Mouse (Mus musculus): Measurements from ENCODE around the gene Gan.

Gene Gan

DNA sequence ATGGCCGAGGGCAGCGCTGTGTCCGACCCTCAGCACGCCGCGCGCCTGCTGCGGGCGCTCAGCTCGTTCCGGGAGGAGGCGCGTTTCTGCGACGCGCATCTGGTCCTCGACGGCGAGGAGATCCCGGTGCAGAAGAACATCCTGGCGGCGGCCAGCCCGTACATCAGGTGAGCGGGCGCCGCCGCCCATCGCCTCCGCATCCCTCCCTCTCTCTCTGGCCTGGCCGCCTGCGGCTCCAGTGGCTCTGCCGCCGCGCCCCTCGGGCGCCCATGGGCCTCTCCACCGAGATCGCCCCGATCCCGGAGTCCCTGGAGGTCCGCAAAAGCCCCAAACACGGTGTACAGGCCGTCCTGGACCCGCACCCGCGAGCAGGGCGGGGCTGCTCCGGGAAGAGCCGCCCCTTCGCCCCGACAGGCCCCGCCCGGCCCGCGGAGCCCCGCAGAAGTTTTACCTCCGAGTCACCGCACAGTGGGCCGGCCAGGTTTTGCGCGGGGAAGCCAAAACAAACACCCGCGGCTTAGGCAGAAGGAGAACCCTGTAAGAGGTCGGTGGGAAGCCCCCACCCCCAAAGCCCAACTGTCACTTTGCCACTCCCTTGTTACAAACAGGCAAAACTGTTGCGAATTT is at the start of gene Gan:
Gene Gan, plus strand, starts transcription at position 1 of the 627 bp plus-strand sequence.
- no peak for DNase-seq (ENCODE audit: low spot score)

DNA sequence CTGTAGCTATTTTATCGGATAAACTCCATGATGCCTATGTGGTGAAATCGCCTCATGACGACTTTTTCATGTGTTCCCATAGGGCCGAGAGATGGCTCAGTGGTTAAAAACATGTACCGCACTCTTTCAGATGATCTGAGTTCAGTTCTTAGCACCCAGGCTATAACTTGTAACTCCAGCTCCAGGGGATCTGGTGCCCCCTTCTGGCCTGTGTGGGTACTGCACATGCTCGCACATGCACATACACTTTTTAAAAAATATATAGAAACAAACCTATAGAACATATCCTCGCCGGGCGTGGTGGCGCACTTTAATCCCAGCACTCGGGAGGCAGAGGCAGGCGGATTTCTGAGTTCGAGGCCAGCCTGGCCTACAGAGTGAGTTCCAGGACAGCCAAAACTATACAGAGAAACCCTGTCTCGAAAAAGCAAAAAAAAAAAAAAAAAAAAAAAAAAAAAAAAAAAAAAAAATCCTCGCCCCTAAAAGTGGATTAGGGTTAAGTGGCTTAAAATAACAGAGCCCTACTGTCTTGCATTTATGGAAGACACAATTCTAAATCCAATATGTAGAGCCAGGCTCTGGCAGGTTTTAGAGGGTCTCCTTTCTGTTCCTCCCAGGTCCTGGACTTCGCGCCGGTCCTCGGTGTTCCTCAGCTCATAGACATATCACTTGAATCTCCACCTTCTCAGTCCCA is 48.8 kb upstream of the Gan start:
- DNase-seq (ENCODE audit: low spot score) = no peak

DNA sequence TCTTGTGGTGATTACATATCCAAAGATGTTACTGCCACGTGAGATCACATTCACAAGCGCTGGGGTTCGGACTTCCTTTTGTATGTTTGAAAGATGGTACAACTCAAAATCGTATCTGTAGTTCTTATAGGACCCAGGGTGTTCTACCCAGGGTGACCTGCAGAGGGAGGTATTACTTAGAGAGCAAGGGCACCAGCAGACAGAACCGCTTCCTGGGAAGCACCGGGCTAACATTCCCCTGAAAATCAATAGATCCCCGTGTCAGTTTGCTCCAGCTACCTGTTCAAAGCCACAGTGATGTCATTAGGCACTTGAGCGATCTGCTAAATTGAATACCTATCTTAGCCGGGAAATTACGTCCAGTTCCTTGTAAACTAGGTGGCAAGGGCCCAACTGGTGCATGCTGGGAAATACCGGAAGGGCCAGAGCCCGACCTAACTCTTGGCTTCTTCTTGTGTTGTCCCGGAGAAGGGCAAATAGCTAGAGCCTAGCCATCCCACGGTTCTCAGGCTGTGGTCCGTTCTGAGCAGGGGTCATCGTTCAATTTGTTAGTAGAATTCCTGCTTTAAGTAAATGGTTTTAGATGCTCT is 48.0 kb upstream of the Gan start:
- no peak for DNase-seq (ENCODE audit: low spot score)

DNA sequence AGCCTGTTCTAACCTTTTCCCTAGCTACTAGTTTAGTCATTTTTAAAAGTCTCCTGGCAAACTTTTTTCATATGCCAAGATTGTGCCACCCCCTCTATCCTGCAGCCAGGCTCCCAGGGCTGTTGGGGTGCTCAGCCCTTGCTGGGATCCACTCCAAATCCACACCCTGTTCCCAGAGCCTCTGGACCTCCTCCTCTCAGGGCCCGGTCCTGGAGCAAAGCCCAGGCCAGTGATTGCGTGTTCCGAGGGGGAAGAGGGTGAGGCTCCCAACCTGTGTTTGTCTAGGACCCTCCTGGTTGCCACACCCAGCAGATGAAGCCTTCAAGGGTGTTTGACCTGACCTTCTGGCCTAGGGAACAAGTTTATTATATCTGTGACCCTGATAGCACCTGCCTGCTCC is 46.3 kb upstream of the Gan start:
- DNase-seq (ENCODE audit: low spot score) = no peak

DNA sequence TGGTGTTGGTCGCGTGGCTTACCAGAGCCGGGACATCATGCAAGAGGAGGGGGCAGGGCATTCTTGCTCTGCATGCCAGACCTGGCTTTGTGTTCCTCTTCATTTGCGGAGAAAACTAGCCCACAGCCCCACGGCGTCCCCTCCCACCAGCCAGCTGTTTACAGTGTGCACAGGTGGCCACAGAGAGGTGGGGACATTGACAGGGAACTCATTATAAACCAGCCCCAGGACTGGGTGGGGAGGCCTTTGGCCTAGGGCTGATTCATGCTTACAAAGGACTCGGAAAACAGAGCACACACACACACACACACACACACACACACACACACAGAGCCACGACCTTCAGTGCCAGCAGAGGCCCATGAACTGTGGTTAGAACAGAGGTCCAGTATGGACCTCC is 45.7 kb upstream of the Gan start:
- DNase-seq (ENCODE audit: low spot score) = no peak

DNA sequence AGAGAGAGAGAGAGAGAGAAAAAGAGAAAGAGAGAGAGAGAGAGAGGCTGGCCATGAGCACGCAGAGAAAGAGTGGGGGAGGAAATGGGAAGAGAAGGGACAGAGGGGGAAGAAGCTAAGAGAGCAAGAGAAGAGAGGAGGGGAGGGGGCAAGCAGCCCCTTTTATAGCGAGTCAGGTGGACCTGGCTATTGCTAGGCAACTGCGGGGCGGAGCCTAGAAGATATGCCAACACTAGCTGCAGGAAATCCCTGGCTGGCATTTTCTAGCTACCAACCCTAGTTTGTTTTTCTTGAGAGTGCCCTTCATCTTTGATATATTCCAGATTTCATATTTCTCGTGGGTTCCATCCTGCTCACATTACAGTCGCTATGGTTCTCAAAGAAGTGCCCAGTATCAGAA is 42.8 kb upstream of the Gan start:
- no peak for DNase-seq (ENCODE audit: low spot score)

DNA sequence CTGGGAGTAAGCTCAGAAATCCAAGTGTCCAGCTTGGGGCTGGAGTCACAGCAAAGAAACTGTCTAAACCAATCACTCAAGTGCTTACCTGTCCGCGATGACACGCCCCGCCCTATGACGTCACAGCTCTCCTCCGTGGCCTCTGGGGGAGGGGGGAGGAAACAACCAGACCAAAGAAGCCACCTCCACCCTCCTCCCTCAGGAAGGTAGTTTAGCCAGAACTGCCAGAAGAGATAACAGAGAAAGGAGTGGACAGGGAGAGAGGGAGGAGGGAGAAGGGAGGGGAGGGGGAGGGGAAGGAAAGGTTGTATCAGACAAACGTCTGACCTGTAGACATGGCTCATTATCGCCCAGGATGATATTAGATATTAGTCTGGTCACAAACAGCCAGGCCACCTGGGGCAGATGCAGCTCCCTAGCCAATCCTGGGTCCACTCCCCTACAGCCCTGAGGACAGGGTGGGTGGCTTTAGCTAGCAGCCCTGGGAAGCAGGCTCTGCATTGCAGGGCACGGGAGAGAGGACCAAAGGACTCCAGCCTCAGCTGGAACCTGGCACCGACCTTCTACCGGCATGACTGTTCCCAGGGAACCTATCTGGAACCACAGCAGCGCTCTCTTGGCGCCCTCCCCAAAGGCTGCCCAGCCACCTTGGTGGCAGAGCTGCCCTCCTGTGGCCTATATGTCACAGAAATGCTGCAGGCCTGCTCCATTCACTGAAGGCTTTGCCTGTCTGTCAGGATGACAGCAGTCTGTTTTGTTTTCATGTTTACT is 42.1 kb upstream of the Gan start:
- peak; percentile 92 for DNase-seq (ENCODE audit: low spot score)

DNA sequence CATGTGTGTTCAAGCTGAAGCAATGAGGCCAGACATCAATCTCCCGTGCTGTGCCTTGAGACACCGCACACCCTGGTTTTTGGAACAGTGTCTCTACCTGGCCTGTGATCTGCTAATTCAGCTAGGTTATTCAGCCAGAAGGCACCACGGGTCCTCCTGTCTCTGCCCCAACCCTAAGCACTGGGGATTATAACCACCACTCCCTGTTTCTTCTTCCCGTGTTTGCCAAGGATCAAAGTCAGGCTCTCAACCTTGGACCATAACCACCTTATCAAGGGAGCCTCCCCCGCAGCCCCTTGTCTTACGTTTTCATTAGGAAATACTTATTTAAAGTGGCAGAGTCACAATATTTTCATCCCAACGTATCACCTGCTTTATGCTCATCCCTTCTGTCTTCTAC is 41.4 kb upstream of the Gan start:
- DNase-seq (ENCODE audit: low spot score) = peak; percentile 43

DNA sequence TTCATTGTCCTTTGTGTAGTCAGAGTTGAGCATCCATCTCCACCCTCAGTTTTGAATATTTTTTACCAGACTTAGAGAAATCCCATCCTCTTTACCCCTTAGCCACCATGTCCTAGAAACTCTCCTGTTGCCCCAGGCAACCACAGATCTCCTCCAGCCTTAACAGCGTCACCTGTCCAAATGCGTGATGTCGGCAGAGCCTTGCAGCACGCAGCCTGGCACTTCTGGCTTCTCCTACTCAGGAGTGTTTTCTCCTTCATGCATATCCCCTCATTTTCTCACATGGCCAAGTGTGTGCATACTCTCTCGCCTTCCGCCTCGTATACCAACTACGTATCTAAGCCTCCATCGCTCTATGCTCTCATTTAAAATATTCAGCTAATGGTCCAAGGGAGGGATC is 39.5 kb upstream of the Gan start:
- no peak for DNase-seq (ENCODE audit: low spot score)

DNA sequence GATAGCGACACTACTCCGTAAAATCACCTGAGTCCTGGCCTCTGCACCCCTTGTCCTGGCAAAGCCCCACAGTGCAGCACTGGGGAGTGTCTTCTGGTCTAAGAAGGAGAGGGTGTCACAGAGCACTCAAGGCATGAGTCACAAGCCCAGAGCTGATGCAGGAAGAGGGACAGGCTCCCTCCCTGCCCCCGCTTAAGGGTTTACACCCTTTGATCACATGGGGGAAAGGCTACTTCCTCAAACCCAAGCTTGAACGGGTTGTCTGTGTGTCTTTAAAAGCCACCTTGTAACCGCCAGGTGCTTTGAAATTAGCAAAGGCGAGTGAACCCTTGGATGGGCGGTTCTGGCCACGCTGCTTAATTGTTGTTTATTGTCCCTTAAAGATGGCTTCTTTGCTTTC is 36.7 kb upstream of the Gan start:
- no peak for DNase-seq (ENCODE audit: low spot score)

DNA sequence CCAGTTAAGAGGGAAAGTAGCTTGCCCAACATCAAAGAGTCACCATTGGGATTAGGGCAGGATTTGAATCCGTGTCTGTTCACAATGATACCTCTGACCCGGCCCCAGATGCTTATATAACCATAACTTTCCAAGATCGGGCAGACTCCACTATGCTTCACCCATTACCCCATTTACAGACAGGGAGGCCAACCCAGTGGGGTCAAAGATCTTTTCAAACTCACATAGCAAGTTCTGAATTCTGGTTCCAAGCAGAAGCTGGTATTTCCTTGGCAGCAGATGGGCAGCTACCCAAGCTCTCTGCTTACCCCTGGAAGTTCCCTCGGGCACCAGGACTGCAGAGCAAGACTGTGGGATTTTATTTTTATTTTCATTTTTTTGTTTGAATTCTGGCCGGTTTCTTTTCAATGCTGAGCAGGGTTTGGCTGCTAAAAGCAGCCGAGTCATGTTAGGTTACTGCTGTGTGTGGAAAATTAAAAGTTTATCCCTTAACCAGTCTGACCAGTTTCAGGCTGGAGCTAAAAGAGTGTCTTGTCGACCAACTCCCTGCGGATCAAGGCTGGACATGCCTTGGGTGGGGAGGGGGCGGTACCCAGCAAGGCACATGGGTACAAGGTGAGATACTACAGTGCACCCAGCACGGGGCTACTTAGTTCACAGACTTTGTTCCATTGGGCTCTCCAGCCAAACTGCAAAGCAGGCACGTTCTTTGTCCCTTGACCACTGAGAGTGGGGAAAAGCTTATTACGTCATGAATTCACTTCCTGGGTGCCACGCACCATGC is 33.9 kb upstream of the Gan start:
- no peak for DNase-seq (ENCODE audit: low spot score)

DNA sequence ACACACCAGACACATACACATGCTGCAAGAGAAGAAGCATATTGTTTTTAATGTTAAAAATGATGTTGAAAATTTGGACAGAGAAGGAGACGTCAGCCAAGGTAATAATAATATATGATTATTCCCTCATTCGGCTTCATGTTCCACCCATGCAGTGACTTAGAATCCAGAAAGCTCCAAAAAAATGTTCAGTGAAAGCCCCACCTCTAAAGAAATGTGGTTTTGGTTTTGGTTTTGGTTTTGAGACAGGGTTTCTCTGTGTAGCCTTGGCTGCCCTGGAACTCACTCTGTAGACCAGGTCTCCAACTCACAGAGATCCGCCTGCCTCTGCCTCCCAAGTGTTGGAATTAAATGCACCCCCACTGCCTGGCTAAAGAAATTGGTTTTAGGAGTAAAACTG is 32.1 kb upstream of the Gan start:
- no peak for DNase-seq (ENCODE audit: low spot score)

DNA sequence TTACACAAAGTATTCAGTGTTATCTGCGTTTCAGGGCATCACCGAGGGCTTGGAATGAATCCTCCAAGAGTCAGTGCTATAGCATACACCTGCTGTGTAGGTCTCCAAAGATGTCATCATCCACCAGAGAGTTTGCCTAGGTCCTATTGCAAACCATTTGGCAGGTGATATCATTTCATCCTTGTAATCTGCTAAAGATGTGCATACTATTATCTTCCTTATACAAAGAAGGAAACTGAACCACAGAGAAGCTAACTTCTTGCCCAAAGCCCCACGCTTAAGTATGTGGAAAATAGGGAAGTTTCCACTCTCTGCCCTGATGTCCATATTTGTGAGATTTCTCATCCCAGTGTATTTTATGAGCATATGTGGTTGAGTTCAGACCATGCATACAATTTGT is 31.5 kb upstream of the Gan start:
- no peak for DNase-seq (ENCODE audit: low spot score)

DNA sequence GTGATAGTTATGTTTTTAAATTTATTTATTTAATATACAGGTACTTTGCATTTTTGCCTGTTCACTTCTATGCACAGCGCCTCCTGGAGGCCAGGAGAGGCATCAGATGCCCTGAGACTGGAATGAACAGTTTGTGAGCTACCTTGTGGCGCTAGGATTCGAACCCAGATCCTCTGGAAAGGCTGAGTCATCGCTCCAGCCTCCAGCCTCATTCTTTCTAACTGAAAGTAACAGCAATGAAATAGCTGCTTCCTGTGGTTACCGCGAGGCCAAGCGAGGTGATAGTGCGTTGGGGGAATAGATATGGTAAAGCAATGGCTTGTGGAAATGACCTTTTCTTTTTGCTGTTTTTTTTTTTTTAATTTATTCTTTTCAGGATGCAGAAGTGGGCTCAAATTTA is 30.9 kb upstream of the Gan start:
- DNase-seq (ENCODE audit: low spot score) = no peak

DNA sequence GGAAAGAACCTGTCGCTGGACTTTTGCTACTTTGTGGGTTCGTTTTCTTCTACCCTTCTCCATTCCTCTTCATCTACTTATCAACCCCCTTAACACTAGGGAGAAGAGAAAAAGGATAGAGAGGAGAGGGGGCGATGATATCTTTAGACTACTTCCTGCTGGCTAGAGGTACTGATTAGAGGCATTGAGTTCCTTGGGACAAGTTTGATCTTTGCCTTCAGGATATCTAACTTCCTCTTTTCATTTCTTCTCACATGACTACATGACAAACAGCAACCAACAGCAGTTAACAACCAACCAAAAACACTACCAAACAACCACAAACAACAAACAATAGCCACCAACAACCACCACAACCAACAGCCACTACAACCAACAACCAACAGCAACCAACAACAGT is 24.2 kb upstream of the Gan start:
- no peak for DNase-seq (ENCODE audit: low spot score)

DNA sequence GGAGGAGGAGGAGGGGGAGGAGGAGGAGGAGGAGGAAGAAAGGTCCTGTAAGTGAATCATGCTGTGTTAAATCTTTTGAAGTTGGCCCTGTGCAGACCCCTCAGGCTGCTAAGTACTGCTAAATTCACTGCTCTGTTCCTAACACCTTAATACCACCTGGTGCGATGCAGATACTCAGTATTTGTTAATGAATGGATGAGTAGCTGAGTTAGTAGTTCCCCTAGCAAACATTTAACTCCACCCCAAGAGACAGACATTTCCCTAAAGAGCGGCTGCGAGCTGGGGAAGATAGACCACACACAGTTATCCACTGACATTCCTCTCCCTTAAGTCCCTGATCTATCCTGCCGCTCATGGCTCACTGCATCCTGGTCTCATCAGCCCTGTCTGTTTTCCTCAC is 21.6 kb upstream of the Gan start:
- no peak for DNase-seq (ENCODE audit: low spot score)

DNA sequence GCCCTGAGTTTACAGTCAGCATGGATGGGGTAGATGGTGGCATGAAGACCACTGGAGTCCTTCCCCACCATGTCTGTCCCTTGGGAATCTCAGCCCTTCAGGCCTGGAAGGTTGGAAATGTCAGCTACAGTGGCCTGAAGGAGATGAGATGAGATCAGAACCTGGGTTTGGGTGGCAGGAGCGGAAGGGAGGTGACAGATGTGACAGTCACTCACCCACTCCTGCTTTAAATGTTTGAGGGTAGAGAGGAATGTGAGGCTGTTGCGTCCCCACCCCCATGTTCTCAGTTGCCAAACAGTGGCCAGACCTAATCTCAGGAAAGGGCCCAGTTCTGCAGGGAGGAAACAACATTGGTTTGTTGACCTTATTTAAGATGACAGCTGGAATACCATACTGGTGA is 21.2 kb upstream of the Gan start:
- DNase-seq (ENCODE audit: low spot score) = no peak

DNA sequence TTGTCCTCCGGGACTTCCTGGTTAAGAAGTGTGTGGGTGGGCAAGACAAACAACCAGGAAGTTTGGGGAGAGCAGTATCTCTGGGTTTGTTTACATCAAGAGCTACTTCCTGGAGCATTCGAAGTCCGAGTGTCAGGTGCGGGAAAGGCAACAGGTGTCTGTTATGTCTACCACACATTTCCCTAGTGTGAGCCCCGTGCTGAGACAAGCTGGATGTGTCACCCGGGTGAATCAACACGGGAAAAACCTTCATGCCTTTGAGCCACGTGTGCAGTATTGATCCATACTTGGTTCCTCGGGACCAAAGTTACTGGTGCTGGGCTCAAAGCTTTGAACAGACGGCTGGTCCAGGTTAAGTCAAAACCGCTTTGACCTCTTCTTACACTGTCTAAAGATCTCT is 20.6 kb upstream of the Gan start:
- no peak for DNase-seq (ENCODE audit: low spot score)

DNA sequence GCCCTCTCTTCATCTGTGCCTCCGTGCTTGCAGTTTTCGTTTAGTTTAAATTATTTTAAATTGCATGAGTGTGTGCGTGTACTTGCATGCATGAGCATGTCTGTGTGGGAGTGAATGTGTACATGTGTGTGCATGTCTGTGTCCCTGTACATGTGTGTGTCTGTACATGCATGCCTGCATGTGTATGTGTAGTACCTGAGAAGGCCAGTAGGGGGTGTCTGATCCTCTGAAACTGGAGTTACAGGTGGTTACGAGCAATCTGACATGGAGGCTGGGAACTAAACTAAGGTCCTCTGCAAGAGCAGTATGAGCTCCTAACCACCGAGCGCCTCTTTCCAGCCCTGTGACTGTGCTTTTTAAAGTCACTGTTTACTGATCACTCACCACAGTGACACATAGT is 9.4 kb upstream of the Gan start:
- no peak for DNase-seq (ENCODE audit: low spot score)

DNA sequence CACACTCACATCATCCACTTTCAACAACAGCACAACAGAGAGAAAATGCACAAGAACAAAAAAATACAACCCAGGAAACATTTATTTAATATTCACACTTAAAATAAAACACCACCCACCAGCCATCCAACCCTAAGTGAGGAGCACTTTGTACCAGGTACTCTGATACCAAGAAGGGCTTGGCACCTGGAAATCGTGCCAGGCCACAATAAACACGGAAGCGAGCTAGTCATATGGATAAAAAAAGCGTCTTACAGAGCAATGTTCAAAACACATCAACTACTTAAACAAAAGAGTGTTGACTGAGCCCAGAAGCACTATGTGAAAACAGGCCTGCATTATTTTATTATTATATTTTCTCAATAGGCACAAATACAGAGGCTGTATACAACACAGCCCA is 1.8 kb upstream of the Gan start:
- no peak for DNase-seq (ENCODE audit: low spot score)

DNA sequence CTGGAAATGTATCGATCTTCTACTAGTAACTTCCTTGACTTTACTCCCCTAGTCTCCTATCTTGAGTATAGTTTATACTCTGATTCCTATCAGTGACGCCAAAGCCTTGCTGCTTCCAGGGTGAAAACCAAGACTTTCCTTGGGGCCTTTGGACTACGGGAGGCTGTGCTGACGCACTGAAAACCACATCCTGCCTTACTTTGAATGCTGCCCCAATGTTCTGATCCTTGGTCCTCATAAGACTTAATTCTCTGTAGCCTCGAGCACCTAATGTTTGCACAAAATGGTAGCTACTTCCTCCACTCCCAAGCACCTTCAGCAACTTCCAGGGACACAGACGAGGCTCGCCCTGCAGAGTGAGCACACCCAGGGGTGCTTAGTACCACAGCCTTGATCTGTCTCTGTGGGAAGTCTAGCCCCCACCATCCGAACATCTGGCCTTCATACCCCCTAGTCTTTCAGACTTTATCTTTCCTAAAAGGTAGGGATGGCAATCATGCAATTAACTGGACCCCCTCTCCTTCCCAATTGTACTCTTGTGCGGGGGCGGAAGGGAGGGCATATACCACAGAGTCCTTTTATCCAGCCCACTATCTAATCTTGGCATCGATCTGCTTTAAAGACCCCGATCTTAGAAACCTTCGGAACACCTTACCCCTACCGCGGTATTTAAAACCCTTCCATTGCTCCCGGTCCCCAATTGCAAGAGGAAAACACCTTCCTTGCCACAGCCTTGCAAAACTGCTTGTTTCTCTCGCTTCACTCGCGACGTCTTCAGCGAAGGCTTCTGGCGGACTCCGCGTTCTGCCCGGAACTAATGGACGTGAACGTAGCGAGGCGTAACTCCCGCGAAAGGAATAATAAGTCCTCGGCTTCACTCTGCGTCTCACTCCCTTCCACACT is 818 bp upstream of the Gan start:
- no peak for DNase-seq (ENCODE audit: low spot score)

Data from yolk sac, embryonic 10.5 days (tissue).